Mouse (Mus musculus) kidney, postnatal 4 days (tissue): ENCODE measurements around the gene Fam234b.

Experiments
- DNase-seq, 2 experiments: peaks; one replicate each; pipeline ENCODE4 v3.0.0; 2021; ENCODE audit warnings: mixed read lengths in 2 of 2

Gene Fam234b

DNA sequence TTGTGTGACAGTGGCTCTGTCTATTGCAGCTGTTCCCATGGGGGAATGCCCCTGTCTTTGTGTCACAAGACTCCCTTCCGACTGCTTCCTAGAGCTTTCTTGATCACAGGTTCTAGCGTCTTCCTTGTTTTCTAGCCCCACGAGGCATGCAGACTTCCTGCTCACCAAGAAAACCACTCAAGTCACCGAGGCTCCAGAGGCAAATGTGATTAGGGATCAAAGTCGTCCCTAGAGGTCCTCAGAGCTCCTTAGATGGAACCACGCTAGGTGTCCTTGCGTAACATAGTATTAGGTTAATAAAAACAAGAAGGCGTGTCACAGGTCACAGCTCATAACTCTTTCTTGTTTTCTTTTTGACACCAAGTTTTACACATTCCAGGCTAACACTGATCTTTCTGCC is 13.8 kb upstream of the Fam234b start:
- DNase-seq, result peak in 1 of 2 experiments; percentile 32

DNA sequence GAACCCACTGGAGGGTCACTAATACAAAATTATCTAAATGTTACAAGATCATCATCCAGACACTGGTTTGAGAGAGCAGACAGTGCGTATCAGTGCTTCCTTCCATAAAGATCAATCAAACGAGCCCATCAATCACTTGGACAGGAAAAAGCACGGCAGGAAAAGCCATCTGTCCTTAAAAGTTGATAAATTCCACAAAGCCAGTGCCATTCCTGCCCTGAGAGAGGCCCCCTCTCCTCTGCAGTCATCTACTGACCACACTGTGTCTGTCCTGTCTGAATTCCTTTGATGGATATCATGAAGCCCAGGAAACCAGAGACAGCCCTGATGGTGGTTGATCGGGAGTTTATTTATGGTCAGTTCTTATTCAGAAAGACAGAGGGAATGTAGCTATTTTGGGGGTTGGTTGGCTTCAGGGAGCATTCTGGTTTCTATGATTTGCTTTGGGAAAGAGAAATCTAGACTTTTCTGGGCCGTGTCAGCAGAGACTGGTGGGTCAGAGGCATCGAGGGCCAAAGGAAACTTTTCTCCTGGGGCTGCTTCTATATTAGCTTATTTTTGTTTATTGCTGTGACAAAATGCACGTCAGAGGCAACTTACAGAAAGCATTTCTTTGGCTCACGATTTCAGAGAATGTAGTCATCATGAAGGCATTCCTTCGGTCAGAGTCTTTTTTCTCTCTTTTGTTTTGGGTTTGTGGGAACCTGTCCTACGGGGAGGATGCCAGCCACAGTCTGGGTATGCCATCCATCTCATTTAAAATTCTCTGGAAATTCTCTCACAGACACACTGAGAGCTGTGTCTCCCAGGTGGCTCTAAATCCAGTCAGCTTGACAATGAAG is 10.5 kb upstream of the Fam234b start:
- no peak for DNase-seq

DNA sequence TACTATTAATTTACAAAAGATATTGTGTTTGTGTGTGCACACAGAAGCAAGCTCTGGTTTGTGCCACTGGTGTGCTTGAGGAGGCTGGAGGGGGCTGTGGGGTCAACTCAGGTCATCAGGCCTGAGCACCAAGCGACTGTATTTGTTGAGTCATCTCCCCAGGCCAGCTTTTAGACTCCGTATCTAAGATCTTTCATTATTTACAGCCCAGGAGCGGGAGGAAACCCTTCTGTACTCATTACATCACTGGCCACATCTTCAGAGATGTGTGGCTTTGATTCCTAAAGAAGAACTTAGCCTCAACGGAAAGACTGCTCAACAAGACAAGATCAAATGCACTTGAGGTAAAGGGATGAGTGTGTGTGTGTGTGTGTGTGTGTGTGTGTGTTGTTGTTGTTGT is 9.1 kb upstream of the Fam234b start:
- no peak for DNase-seq

DNA sequence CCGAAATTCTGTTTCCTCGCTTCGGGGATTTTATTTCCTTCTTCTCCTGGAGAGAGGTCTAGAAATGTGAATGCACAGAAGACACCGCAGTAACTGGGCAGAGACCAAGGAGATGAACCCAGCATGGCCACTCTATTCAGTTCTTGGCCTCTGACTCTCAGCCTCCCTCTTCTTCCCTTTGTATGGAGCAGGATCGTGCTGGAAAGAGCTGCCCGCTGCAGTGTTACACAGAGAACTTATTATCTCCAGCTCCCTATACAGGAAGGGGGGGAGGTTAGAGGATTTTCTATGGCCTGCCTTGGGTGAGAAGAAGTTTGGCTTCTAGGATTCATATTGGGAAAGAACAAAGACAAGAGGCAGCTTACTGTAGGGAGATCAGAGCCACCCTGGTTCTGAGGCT is 7.7 kb upstream of the Fam234b start:
- DNase-seq, result no peak

DNA sequence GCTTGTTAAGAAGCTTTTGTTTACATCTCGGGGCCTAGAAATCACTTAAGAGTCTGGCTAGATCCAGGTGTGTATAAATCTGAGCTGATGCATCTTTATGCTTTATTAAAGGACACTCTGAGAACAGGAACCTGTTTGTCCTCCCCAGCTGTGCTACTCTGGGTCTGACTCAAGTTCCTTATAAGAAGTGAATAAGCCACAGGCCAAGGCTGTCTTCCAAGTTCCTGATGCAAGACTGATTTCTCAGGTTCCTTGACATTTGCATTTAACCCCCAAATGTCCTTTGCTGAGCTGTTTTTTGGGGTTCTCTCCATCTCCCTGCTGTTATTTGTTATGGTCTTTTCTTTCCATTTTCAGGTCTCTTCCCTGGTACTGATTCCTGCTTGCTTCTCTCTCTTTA is 5.9 kb upstream of the Fam234b start:
- no peak for DNase-seq

DNA sequence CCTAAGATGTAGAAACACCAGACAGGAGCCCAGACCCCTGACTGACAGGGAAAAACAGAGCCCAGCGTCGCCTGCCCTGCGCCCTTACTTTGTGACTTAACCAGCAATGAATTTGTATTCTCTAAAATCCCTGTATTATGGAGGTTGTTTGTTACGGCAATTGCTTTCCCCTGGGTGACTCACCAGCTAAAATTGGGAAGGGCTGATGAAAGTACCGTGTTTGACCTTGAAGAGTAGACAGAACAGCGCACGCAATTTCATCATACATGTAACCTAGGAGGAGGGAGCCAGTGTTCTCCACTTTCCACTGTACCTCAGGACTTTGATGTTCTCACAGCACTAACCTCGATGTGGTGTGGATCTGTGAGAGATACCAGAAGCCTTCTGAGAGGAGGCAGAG is 4.8 kb upstream of the Fam234b start:
- no peak for DNase-seq

DNA sequence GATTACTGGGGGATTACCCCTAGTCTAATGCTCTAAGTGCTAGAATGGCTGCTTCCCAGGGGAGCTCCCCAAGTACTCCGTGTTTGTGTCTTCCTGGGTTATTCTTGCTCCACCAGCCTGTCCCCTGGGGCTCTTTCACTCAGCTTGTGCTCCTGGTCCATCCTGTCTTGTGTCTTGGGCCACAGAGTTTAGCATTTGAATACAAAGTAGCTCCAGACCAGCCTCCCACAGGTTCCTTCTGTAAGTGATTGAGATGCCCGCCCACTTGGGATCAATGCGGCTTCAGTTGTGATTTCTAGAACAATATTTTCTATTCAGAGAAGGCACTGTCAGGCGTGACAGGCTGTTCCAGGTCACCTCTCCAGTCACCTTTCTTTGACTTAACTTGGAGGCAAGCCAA is 4.0 kb upstream of the Fam234b start:
- DNase-seq, result no peak

DNA sequence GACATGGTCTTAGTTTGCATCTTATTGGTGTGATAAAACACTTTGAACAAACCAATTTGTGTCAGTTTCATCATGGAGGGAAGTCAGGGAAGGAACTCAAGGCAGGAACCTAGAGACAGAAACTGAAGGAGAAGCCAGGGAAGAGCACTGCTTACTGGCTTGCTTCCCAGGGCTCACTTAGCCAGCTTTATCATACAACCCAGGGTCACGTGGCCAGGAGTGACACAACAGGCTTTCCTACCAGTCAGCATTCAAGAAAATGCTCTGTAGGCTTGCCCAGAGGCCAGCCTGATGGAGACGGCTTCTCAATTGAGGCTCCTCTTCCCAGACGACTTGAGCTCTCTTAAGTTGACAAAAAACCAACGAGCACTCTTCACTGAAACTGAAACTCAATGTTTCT is 2.9 kb upstream of the Fam234b start:
- DNase-seq, result no peak

DNA sequence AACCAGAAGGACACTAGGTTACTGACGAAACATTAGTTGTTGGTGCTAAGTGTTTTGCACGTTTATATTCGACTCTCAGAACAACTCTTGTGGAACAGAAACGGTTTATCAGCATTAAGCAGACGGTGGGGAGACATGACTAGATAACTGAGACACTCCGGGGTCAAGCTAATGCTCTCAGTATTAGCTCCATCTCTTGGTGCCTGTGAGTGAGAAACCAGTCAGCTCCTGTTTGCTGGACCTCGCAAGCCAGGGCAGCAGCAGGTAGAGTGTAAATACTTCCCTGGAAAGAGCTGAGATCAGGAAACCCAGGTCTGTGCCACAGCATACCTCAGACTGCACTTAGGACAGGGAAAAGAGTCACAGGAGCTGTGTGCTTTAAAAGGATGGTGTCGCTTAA is 1.1 kb upstream of the Fam234b start:
- peak in 1 of 2 experiments; percentile 17 for DNase-seq

DNA sequence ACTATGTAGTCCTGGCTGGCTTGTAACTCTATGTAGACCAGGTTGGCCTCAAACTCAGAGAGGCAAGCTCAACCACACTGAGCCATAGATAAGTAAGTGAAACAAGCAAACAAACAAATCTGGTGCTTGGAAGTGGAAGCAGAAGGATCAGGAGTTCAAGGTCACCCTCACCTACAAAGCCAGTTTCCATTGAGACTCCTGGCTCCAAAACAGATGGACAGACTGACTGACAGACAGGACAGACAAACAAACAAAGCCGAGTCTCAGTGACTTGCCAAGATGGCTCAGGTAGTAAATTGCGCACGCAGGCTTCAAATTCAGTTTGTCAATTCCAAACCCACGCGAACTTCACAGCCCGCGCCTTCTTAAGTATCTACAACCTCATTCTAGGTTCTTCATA is 331 bp upstream of the Fam234b start:
- DNase-seq, result no peak

DNA sequence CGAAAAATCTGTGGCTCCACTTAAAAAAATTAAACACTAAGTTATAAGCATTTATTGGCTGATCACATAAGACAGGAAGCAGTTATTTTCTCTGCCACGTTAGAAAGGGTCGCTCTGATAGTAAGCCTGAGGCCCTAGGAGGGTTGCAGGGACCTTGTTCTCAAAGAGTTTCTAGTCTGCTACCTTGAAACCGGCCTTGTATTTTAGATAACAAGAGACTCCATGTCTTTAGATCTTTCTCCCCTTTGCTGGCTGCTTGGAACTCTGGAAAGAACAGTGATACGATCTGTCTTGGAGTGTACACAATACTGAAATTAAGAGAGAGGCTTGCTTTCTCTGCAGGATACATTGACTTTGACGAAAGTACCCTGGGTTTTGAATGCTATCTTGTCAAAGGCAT is 949 bp downstream of the Fam234b start:
- no peak for DNase-seq

DNA sequence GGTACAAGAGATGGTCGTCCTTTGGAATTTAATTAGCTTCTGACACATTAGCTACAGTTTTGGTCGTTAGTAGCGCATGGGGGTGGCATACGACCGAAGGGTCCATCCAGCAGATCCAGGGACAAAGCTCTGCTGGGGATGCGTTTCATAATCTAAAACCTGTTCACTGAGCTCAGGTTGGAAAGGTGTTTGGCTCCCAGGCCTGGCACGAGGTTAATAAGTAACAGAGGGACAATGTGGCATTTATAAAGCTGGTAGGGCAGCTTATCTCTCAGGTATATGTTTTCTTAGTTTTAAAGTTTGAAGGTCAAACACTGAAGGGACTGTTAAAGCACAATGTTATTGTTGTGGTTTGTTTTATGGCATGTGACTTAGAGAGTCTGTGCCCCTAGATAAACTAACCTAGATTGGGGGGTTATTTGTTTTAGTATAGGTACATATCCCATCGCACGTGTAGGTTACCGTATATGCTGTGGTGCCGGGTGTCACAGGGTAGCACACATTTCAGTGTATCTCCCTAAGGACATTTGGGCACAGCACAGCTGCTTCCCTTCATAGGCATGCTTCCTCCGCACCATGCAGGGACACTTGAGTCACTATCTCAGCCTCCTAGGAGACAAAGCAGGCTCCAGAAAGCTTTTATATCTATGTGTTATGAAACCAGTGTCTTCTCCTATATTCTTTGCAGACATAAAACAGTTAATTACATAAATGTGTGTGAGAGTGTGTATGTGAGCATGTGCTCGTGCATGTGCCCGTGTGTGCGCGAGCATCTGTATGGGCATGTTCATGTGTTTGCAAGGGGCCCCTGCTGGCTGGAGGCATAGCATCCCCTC is 2.6 kb downstream of the Fam234b start:
- peak in 1 of 2 experiments; percentile 23 for DNase-seq

DNA sequence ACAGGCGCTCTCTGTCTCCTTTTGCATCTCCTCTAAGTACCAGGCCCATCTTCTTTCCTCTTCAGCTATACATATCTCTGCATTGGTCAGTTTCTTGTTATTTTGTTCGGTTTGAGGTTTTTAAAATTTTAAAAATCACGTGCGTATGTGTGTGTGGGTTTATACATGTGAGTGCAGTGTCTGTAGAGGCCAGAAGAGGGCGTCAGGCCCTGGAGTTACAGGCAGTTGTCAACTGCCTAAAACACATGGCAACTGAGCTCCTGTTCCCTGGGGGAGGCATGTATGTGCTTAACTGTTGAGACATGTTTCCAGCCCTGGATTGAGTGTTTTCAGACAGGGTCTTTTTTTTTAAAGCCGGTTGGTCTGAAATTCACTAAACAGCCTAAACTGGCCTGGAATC is 4.9 kb downstream of the Fam234b start:
- DNase-seq, result no peak

DNA sequence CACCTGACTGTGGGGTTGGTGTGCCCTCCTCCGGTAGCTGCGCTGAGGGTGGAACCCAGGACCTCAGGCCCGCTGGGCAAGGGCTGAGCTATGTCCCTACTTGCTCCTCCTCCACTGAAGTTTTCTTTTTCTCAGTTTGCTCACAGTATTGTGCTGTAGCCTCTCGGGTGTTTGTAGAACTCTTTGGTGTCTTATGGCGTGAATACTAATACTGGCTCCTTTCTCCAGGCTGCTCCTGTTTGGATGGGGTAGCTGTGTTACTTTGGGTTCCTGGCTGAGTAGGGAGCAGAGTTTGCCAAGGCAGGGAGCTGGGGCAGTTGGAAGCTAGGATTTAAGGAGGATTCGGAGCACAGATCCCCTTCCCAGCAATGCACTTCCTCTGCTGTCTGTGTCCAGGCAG is 6.0 kb downstream of the Fam234b start:
- DNase-seq, result no peak

DNA sequence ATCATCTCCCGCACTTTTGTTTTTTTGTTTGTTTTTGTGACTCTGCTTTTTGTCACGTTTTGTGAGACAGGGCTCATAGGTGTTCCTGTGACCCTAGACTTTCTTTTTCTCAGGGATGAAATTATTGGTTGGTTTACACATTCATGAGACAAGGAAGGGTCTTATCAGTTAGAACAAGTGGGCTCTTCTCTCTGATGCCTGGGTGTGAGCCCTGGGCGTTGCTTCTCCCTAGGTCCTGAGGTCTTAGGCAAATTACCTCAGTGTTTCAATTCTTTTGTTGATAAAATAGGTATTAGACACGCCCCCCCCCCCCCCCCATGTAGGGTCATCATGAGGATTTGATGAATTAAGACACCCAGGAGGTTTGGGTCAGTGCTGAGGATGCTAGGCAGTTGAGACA is 7.1 kb downstream of the Fam234b start:
- DNase-seq, result no peak

DNA sequence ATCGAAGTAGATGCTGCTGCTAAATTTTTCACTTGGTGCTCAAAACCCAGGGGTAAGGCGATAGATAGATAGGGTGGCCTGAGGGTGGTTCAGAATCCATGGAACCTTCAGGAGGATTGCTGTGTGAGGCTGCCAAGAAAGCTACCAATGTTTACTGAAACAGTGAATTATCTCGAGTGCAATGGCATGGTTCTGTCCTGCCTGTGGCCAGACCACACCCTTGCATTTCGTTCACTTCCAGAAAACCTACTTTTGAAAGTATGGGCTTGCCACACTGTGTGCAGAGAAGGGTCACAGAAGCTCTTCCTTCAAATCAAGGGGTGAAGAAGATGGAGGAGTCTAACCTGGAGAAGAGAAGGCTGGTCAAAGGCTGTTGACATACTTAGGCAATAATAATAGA is 8.0 kb downstream of the Fam234b start:
- DNase-seq, result no peak

DNA sequence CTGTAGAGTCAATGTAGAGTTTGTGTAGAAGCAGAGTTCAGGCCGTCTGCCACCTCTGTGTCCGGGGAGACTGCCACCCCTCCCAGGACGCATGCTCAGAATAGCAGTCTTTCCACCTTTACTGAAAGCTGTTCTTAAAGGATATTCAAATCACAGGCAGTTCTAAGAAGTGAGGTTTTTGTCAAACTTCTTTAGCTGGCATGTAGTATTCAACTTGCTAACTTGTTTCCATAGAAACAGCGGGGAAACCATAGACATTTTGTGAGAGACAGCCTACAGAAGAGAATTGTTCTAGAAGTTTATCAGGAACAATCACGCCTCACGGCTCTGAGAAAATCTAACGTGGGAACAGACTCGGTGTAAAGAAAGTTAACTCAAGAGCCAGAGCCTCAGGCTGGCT is 9.1 kb downstream of the Fam234b start:
- DNase-seq, result no peak

DNA sequence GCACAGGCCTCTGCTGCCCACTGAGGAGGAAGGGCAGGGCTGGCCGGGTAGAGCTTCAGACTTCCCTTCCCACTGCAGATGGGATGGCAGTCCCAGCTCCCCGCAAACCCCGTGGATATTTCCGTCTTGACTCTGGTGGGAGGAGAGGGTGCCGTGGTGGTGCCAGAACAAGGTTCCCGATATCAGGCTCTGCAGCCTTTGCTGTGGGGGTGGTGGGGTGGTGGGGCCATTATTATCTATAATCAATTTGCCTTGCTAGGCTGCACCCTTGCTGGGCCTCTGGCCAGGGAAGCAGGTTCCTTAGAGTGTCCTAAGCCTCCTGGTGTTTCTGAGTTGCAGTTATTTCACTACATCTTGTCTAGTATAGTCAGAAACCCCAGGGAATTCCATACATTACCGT is 13.4 kb downstream of the Fam234b start:
- DNase-seq, result no peak

DNA sequence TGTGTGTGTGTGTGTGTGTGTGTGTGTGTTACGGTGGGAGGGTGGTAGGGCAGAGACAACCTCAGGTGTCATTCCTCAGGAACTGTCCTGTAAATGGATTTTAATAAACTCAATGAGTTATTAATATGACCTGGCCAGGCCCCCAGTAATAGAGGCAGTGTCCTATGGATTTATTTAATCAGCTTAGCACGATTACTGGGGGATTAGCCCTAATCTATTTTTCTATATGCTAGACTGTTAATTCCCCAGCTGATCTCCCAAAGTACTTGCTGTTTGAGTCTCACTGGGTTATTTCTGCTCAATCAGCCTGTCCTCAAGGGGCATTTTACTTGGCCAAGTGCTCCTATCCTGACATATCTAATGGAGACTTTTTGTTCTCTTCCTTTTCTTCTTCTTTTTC is 14.9 kb downstream of the Fam234b start:
- no peak for DNase-seq

DNA sequence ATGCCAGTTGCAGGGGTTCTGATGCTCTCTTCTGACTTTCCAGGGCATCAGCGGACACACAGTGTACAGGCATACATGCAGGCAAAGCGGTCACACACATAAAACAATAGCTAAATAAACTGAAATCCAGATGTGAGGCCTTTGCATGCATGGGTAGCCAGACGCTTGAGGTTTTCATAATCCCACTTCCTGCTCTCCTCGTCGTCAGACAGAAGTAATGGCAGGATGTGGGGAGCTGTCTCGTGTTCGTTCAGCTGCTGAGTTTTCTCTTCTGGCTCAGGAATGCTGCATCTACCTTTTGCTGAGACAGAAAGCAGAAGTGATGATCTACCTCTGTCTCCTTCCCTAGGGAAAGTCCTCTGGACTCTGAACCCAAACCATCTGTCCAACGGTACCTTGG is 20.6 kb downstream of the Fam234b start:
- DNase-seq, result no peak

DNA sequence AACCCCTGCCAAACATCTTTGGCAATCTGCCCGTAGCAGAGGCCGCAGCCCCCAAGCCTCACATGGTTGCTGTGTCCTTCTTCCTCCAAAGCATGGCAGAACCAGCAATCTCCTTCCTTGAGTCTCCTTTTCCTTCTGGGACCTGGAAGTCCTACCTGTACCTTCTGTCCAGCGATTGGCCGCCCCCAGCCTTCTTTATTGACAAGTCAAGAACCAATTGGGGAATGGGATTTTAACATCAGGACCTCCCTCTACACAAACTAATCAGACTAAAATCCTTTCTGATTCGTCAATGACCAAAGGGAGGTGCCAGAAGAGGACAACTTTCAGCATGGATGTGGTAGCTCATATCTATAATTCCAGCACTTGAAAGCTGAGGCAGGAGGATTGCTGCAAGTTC is 22.1 kb downstream of the Fam234b start:
- DNase-seq, result peak in 1 of 2 experiments; percentile 32

DNA sequence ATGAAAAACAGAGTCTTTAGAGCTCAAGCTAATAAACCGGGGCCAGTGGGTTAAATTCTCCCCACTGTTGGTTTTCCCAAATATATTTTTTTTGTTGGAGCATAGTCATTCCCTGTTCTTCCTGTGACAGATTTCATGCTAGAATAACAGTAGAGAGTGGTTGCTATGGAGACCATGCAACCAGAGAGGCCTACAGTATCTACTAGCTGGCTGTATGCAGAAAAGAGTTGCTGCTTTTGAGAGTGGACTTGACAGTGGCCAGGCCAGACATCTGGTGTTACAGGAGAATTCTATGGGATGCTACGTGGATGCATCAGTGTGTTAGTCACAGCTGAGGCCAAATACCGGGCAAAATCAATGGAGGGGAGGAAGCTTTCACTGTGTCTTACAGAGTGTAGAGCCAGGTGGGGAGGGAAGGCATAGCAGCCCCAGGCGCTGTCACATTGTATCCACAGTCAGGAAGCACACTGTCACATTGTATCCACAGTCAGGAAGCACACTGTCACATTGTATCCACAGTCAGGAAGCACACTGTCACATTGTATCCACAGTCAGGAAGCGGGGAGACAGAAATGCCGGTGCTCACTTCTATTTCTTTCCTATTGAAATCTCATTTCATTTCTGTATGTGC is 26.1 kb downstream of the Fam234b start:
- no peak for DNase-seq

DNA sequence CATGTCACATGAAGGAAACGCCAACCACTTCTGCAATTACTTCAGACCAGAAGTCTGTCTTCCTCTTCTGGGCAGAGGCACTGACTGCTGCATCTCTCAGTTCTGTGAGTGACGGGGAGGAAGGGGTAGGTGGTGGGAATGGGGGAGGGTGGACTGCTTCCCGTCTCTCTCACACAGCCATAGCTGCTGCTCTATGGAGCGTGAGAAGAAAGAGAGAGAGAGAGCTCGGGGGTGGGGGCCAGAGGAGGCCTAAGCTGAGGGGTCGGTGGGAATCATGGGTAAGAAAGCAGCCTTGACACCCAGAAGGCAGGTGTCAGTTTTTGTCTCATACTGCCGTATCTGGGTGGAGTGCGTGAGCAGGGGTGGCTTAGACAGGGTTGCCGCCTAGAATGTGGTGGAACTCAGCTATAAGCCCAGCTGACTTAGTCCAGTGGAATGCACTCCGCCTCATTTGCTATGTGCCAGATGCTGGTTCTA is 30.7 kb downstream of the Fam234b start:
- DNase-seq, result peak; percentile 33 to 60

DNA sequence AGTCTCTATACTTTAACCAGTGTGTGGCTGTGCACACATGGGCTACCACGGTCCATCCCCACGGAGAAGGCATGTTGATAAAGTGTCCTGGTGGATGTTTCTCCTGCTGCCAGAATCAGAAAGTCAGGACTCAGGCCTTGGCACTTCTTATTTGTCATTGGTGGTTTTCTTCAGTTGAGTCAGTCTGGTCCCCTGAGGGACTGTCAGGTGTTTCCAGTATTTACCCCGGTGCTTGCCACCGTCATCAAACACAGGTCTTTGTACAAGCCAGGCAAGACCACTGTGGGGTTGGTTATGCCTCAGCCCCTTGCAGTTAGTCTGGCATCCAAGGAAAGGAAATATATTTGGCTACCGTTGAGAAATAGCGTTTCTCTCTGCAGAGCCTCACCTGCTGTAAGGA is 32.8 kb downstream of the Fam234b start:
- no peak for DNase-seq
